Mouse (Mus musculus) hindbrain, embryonic 16.5 days (tissue): ENCODE data around the gene Ranbp1. TPM values are rescaled to one million over a fixed set of nuclear protein-coding genes. Genes with fewer than 3 reads are reported as not detected.
"Not testable (repeated sequence)": the region's sequence is repeated elsewhere in the genome, so short reads cannot be mapped to it uniquely, and the experiment has no call there.

ENCODE experiments used
- ATAC-seq: fragments of 200-750 bp; cut with Nextera tagmentation; 2 replicates; pipeline ENCODE4 v1.8.0; 2017; ENCODE audit warnings: moderate TSS enrichment, moderate library complexity
- H3K27ac ChIP-seq: fragments of 300-500 bp; sonication (generic); 2 replicates; pipeline ENCODE4 v1.5.1; 2014; ENCODE audit warnings: low read depth, mild to moderate bottlenecking, control low read depth, low read length, moderate library complexity
- H3K27me3 ChIP-seq: fragments of 300-500 bp; sonication (generic); replicated peaks from 2 replicates; pipeline ENCODE4 v1.6.1; 2014; ENCODE audit warnings: low read length; ENCODE audit not compliant: control insufficient read depth, insufficient read depth
- H3K36me3 ChIP-seq: fragments of 300-500 bp; sonication (generic); 2 replicates; pipeline ENCODE4 v1.6.1; 2014; ENCODE audit warnings: mild to moderate bottlenecking, low read length, moderate library complexity, mixed read lengths; ENCODE audit not compliant: control insufficient read depth, insufficient read depth
- H3K4me1 ChIP-seq: fragments of 300-500 bp; sonication (generic); 2 replicates; pipeline ENCODE4 v1.6.1; 2014; ENCODE audit warnings: low read depth, low read length; ENCODE audit not compliant: control insufficient read depth, insufficient read depth
- H3K4me2 ChIP-seq: fragments of 300-500 bp; sonication (generic); 2 replicates; pipeline ENCODE4 v1.6.1; 2014; ENCODE audit warnings: mild to moderate bottlenecking, low read length, control low read depth, moderate library complexity
- H3K4me3 ChIP-seq: fragments of 300-500 bp; sonication (generic); 2 replicates; pipeline ENCODE4 v1.5.1; 2014; ENCODE audit warnings: mild to moderate bottlenecking, low read length, control low read depth, moderate library complexity
- H3K9ac ChIP-seq: fragments of 300-500 bp; sonication (generic); 2 replicates; pipeline ENCODE4 v1.6.1; 2014; ENCODE audit warnings: low read depth, mild to moderate bottlenecking, control low read depth, low read length, moderate library complexity
- H3K9me3 ChIP-seq: fragments of 300-500 bp; sonication (generic); 2 replicates; pipeline ENCODE4 v1.6.1; 2014; ENCODE audit warnings: mild to moderate bottlenecking, low read length, moderate library complexity; ENCODE audit not compliant: control insufficient read depth
- WGBS: fragments of 180-500 bp; shearing (Covaris S2); extraction: QIAGEN DNeasy Blood & Tissue Kit; methylation state at CpG from one replicate; pipeline ENCODE4 v1.1.7; 2014; 5-methylcytosine and 5-hydroxymethylcytosine counted together
- polyA plus RNA-seq: library from polyadenylated mRNA; unstranded; fragments of >200 nt; fragmentation: Nextera tagmentation; extraction: Ambion mirVana; gene quantifications from 2 replicates; pipeline ENCODE4 v1.2.1, GENCODE M21; 2015

The Ranbp1 gene
- polyA plus RNA-seq, result 362 and 365 TPM in 2 replicates

DNA sequence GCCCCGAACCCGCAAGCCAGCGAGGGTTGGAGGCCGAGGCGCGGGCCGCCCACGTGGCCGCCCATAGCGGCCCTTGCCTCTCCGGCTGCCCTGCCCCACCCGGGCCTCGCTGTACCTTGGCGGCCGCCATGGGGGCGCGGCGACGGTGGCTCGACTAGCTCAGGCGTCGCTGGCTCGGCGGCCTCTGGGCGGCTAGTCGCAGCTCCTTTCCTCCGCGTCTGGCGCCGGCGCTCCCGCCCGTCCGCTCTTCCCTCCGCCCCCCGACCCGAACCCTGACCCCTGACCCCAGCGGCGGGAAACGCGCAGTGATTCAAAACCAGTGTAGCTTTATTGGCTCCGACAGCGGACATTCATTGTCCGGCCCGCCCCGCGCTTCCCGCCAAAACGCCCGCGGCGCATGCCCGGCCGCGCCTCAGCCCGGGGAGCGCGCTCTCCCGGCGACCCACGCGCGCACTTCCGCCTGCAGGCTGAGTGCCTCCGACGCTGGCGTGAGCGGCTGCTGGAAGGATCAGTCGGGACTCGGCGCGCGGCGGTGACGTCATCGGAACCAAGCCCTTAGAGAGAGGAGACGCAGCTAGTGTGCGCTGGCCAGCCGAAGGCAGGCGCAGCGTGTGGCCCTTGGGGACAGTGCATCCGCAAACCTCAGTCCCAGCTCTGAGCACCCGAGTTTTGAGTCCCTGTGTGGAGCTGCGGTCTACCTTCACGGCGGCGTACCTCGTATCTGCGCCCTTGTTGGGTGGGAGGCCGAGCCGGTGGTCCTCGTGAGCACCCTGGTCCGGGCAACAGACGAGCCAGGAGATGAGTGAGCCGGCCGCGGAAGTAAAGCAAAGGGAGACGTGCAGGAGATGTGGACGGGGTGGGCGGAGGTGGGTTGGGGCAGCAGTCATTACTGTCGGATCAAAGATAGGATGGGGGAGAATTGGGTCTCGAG lies at the start of gene Ranbp1, which contains the start of gene Trmt2a:
TSS of gene Ranbp1 (minus strand) at position 300 of the 931 bp plus-strand sequence.
TSS of gene Trmt2a (plus strand) at position 247 of the 931 bp plus-strand sequence.
- H3K27ac ChIP-seq, result peak within 1 kb of the TSS; percentile 91
- WGBS, result under 1% methylated on average over 85 of the region's 102 CpGs
- no peaks in the 10 kb centered on the region for H3K27me3 ChIP-seq
- peaks cover 32% of the 10 kb centered on the region for H3K4me1 ChIP-seq
- ATAC-seq, result peak; percentile 94
- H3K9ac ChIP-seq, result peak within 1 kb of the TSS; percentile 92
- H3K4me2 ChIP-seq, result peak within 1 kb of the TSS; percentile 94
- peak within 1 kb of the TSS; percentile 95 for H3K4me3 ChIP-seq
- H3K9me3 ChIP-seq, result no peaks in the 10 kb centered on the region
- peaks cover 35% of the 10 kb centered on the region for H3K36me3 ChIP-seq

DNA sequence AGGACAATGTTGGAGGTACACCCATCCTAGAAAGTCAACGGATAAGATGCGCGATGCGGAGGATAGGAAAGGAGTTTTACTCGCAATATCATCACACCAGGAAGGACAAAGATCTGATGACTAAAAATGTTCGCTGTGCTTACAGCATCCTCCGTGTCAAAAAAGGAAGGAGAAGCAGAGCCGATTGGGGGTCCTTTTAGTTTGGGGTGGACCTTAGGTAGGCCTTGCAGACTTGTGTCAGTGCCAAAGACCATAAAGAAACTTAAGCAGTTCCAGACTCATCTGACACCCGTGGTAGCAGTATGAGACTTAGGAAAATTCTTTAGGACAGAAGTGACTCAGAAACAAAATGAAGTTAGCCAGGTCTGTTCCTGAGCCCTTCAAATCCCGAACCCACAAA lies 41.1 kb upstream of the Ranbp1 start:
- whole genome bisulfite sequencing, result 4% methylated on average over 6 of the region's 10 CpGs
- not testable (repeated sequence) for H3K9me3 ChIP-seq

DNA sequence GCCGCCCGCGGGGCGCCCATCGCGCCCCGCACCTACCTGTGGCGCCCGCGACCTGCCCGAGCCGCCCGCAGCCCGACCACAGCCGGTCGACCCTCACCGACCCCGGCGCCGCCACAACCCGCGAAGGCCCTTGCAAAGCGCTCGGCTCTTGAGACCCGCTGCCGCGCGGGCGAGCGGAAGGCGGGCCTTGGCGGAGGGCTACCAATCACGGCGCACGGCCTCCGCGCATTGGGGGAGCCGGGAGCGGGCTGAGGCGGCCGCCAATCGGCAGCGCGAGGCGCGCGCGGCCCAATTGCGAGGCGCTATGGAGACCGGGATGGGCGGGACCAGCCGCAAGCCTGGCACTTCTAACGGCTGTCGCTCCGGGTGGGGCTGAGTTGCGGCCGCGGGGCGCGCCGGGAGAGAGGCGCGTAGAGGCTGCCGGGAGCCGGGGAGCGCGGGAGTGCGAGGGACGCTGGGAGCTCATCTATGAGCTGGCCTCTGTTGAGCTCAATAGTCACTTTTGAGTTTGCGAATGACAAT lies 40.6 kb upstream of the Ranbp1 start, which contains the start of gene Dgcr8:
TSS of gene Dgcr8 (minus strand) at position 180 of the 522 bp plus-strand sequence.
- Histone ChIP-seq H3K27me3 (no peaks in the 10 kb centered on the region), H3K9me3 (no peaks in the 10 kb centered on the region), H3K9ac (peak within 1 kb of the TSS; percentile 94), H3K4me3 (peak within 1 kb of the TSS; percentile 89), H3K4me1 (peaks cover 25% of the 10 kb centered on the region), H3K27ac (peak within 1 kb of the TSS; percentile 85), H3K36me3 (peaks cover 7% of the 10 kb centered on the region), H3K4me2 (peak within 1 kb of the TSS; percentile 89)
- under 1% methylated on average over 64 of the region's 71 CpGs for WGBS
- ATAC-seq, result peak; percentile 100

More for the DNA sequence above, 41.1 kb upstream of the Ranbp1 start:
- H3K27me3 ChIP-seq, H3K36me3 ChIP-seq, ATAC-seq: not testable (repeated sequence)
- peak overlapping the region; percentile 51 for H3K4me2 ChIP-seq
- H3K4me3 ChIP-seq, result peak overlapping the region; percentile 89
- peak overlapping the region; percentile 43 for H3K9ac ChIP-seq
- peak overlapping the region; percentile 39; the same call in 1 of the 2 replicates for H3K27ac ChIP-seq
- peaks cover 25% of the 10 kb centered on the region for H3K4me1 ChIP-seq

DNA sequence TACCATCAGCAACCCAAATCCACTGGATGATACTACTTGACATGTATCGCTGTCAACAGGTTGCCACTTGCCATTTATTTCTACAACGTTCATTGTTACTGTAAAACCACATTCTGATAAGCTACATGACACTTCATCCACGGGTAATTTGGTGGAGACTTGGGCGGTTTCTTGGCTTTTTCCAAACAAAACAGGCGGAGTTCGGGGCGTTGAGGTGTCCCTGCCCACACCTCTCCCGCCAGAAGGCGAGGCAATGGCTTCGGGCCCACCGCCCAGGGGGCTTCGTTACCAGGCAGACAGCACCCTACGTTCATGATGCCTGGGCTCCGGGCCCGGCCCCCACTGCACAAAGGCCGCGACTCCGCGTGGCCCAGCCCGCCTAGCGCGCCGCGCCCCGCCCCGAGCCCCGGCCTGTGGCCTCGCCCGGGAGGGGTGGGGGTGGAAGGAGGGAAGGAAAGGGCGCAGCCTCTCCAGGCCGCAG lies 40.1 kb upstream of the Ranbp1 start:
- H3K36me3 ChIP-seq, result peaks cover 11% of the 10 kb centered on the region
- no peaks in the 10 kb centered on the region for H3K27me3 ChIP-seq
- peak overlapping the region; percentile 89 for H3K4me3 ChIP-seq
- H3K9me3 ChIP-seq, result no peaks in the 10 kb centered on the region
- peak; percentile 83 for ATAC-seq
- peaks cover 25% of the 10 kb centered on the region for H3K4me1 ChIP-seq
- H3K9ac ChIP-seq, result peak overlapping the region; percentile 94
- H3K4me2 ChIP-seq, result peak overlapping the region; percentile 89
- H3K27ac ChIP-seq, result peak overlapping the region; percentile 85
- under 1% methylated on average over 22 of the region's 31 CpGs for WGBS

DNA sequence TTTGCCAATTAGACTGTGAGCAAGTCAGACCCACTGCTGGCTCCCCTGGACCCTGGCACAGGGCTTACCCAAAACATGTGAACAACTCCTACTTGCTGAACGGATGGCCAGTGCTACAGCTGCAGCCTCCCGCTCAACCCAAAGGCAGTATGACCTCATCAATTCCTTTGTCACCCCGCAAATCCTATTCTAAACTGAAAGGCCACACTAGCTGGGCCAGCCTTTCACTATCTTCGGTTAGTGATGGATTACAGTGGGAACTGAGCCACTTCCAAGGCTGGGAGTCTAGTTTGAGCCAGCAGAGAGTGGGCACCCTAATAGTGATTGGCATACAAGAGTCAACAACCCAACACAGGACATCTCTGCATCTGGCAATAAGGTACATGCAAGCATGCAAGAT lies 39.6 kb upstream of the Ranbp1 start:
- WGBS, result 0% methylated on average over 4 of the region's 4 CpGs
- H3K27ac ChIP-seq, result peak overlapping the region; percentile 26; the same call in 1 of the 2 replicates

DNA sequence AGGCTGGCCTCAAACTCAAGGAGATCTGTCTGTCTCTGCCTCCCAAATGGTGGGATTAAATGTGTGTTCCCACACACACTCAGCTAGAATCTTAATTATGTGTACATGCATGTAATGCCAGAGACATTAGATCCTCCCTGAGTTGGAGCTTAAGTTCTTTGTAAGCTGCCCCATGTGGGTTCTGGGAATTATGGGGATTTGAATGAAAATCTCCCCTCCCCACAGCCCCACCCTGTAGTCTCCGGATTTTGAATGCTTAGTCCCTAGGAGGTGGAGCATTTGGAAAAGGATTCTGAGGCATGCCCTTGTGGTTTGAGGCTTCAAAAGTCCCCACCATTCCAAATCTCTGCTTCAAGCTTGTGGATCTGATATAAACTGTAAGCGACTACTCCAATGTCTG lies 26.6 kb upstream of the Ranbp1 start:
- 88% methylated on average over 2 of the region's 2 CpGs for WGBS

More for the DNA sequence above, 39.6 kb upstream of the Ranbp1 start:
- peaks cover 14% of the 10 kb centered on the region for H3K36me3 ChIP-seq
- H3K4me2 ChIP-seq, result peak overlapping the region; percentile 89
- peak overlapping the region; percentile 89 for H3K4me3 ChIP-seq
- ATAC-seq, result no peak
- peaks cover 25% of the 10 kb centered on the region for H3K4me1 ChIP-seq
- H3K9me3 ChIP-seq, result no peaks in the 10 kb centered on the region
- H3K9ac ChIP-seq, result peak overlapping the region; percentile 94
- no peaks in the 10 kb centered on the region for H3K27me3 ChIP-seq

DNA sequence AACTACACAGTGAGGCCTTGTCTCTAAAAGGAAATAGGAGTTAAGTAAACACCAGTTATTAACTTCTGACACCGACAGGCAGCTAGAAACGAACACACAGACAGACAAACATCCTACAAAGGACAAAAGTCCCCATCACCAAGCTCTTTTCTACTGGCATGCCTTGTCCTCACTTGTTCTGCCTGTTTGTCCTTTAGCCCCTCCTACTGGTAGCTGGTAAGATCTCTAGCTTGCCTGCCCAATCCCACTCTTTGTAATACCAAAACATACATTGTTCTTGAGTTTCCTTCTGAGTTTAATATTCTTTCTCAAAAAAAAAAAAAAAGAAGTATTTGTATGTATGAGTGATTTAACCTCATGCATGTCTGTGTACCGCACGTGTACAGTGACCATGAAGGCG lies 19.6 kb upstream of the Ranbp1 start:
- Histone ChIP-seq H3K27me3 (no peaks in the 10 kb centered on the region), H3K36me3 (peaks cover 56% of the 10 kb centered on the region), H3K4me3 (no peak overlapping the region), H3K9ac (no peak overlapping the region), H3K4me2 (no peak overlapping the region), H3K9me3 (no peaks in the 10 kb centered on the region), H3K27ac (no peak overlapping the region), H3K4me1 (no peaks in the 10 kb centered on the region)
- 86% methylated on average over 5 of the region's 5 CpGs for WGBS
- ATAC-seq, result no peak

More for the DNA sequence above, 26.6 kb upstream of the Ranbp1 start:
- H3K4me2 ChIP-seq, result no peak overlapping the region
- H3K36me3 ChIP-seq, result peaks cover 55% of the 10 kb centered on the region
- no peaks in the 10 kb centered on the region for H3K4me1 ChIP-seq
- H3K4me3 ChIP-seq, result no peak overlapping the region
- no peak overlapping the region for H3K9ac ChIP-seq
- H3K27me3 ChIP-seq, result no peaks in the 10 kb centered on the region
- no peak for ATAC-seq
- no peaks in the 10 kb centered on the region for H3K9me3 ChIP-seq
- H3K27ac ChIP-seq, result no peak overlapping the region

DNA sequence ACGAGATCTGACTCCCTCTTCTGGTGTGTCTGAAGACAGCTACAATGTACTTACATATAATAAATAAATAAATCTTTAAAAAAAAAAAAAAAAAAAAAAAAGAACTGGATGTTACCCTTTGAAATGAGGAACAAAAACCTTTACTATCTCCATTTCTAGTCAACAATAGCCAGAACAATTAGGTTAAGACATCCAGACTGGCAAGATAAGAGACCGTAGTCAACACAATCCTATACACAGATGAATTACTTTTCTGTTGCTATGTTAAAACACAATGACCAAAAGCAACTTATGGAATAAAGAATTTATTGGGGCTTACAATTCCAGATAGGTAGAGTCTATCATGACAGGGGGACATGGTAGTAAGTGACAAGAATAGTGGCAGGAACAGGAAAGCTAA lies 16.5 kb upstream of the Ranbp1 start:
- no peak overlapping the region for H3K27ac ChIP-seq
- no peak overlapping the region for H3K9ac ChIP-seq
- H3K36me3 ChIP-seq, result peaks cover 51% of the 10 kb centered on the region
- no peaks in the 10 kb centered on the region for H3K27me3 ChIP-seq
- no peak overlapping the region for H3K4me2 ChIP-seq
- ATAC-seq, result no peak
- no peaks in the 10 kb centered on the region for H3K4me1 ChIP-seq
- no peaks in the 10 kb centered on the region for H3K9me3 ChIP-seq
- 86% methylated on average over 2 of the region's 2 CpGs for WGBS
- H3K4me3 ChIP-seq, result no peak overlapping the region

DNA sequence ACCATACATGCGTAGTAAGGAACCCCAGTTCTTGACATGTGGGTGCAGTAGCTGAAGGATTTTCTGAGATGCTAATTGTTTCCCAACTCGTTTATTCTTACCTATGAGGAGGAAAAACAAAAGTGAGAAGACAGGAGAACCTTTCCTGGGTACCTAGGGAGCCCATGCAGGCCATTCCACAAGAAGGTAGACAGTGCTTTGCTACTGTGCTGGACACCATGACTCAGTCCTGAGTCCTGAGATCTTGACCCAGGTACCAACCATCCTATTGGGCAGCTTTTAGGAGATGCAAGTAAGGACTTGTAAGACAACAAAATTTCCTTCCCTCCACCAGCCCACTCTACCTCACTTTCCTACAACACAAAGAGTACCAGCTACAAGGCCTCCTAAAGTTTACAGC lies 9.7 kb upstream of the Ranbp1 start, which contains the start of gene Gm49776:
TSS of gene Gm49776 (minus strand) at position 101 of the 400 bp plus-strand sequence.
- Histone ChIP-seq H3K4me2 (no peak within 1 kb of the TSS), H3K4me1 (no peaks in the 10 kb centered on the region), H3K27me3 (no peaks in the 10 kb centered on the region), H3K4me3 (no peak within 1 kb of the TSS), H3K36me3 (peaks cover 65% of the 10 kb centered on the region), H3K9ac (no peak within 1 kb of the TSS), H3K27ac (no peak within 1 kb of the TSS), H3K9me3 (no peaks in the 10 kb centered on the region)
- no peak for ATAC-seq
- 98% methylated on average over 2 of the region's 2 CpGs for WGBS
